Mouse (Mus musculus): ENCODE measurements around the gene Hspg2. TPM values are rescaled to one million over a fixed set of nuclear protein-coding genes. Genes with fewer than 3 reads are reported as not detected.
A peak's percentile ranks its signal among the peaks of the same experiment; 100 is the strongest.

The Hspg2 gene
- polyA plus RNA-seq, 1 experiment from 2014 or later: 67.2 TPM

DNA sequence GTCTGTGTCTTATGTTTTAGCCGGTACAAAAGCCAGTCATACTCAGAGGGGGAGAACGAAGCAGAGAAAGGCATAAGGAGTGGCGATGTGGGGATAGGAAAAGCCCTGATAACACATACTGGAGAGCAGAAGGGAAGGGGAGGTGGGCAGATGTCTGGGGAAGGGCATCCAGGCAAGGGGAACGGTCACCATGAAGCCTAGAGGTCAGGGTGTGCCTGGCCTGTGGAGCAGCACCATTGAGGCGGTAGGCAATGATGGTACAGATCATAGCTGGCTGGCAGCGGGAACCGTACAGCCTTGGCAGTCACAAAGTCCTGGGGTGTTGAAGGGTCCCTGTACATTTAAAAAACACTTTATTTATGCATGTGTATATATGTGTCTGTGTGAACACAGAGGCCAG is 6.1 kb downstream of the Hspg2 start:
- Histone ChIP-seq H3K36me3 (ENCODE audit: control insufficient read depth, insufficient read depth, low read length) (no peaks in the 10 kb centered on the region), H3K9ac (ENCODE audit: low read depth, low read length) (no peak overlapping the region), H3K4me3 (ENCODE audit: low read depth, low read length) (no peak overlapping the region), H3K27me3 (replicated peaks; ENCODE audit: control insufficient read depth, insufficient read depth, low read length) (no peaks in the 10 kb centered on the region), H3K9me3 (ENCODE audit: control insufficient read depth, low read length) (no peaks in the 10 kb centered on the region), H3K4me1 (ENCODE audit: control insufficient read depth, insufficient read depth, low read length) (peaks cover 73% of the 10 kb centered on the region), H3K4me2 (ENCODE audit: low read depth, low read length) (no peak overlapping the region), H3K27ac (replicated peaks; ENCODE audit: low read depth, low read length) (no peak overlapping the region)
- WGBS: 85% methylated on average over 7 of the region's 7 CpGs
- ATAC-seq (ENCODE audit: low read depth) (no peak), DNase-seq (ENCODE audit: low spot score) (no peak)

DNA sequence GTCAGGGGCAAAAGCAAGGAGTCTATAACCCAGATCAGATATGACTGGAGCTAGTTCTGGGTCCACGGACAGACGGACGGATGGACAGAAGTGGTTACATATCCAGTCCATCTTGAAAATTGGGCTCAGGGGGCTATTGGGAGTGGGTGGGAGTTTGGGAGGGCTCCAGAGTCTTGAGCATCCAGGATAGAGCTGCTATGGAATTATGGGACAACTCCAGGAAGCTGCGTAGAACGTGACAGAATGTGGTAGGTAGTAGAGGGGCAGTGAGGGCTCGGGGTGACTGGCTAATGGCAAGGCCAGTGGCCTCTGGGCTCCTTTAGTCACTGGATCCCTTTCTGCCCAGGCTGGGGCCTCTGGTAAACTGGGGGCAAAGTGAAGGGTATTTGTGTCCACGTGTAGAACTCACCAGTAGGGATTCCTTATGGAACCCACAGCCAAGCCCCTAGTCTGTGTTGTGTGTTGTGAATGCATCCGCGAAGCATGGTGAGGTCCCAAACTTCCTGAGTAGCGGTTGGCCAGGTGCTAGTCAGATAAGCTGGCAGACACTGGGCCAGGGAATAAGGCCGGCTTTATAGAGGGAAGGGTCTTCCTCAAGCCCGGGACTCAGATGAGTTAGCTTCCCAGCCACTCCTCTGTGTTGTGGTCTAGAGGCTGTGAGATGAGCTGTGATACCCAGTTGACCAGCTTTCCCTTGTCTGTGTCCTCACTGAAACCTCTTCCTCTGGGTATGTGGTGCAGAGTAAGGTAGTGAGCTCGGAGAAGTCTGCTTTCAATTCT is 6.9 kb downstream of the Hspg2 start:
- Histone ChIP-seq H3K4me3 (ENCODE audit: low read depth, low read length) (no peak overlapping the region), H3K4me2 (ENCODE audit: low read depth, low read length) (peak overlapping the region; percentile 44; the same call in 1 of the 2 replicates), H3K27ac (replicated peaks; ENCODE audit: low read depth, low read length) (no peak overlapping the region), H3K4me1 (ENCODE audit: control insufficient read depth, insufficient read depth, low read length) (peaks cover 73% of the 10 kb centered on the region), H3K9ac (ENCODE audit: low read depth, low read length) (0 out of 2 replicates have a peak overlapping the region, but pooled peaks have one; percentile 45), H3K27me3 (replicated peaks; ENCODE audit: control insufficient read depth, insufficient read depth, low read length) (no peaks in the 10 kb centered on the region), H3K9me3 (ENCODE audit: control insufficient read depth, low read length) (no peaks in the 10 kb centered on the region), H3K36me3 (ENCODE audit: control insufficient read depth, insufficient read depth, low read length) (no peaks in the 10 kb centered on the region)
- 81% methylated on average over 13 of the region's 13 CpGs for WGBS
- DNase-seq (ENCODE audit: low spot score): no peak
- ATAC-seq (ENCODE audit: low read depth): no peak

DNA sequence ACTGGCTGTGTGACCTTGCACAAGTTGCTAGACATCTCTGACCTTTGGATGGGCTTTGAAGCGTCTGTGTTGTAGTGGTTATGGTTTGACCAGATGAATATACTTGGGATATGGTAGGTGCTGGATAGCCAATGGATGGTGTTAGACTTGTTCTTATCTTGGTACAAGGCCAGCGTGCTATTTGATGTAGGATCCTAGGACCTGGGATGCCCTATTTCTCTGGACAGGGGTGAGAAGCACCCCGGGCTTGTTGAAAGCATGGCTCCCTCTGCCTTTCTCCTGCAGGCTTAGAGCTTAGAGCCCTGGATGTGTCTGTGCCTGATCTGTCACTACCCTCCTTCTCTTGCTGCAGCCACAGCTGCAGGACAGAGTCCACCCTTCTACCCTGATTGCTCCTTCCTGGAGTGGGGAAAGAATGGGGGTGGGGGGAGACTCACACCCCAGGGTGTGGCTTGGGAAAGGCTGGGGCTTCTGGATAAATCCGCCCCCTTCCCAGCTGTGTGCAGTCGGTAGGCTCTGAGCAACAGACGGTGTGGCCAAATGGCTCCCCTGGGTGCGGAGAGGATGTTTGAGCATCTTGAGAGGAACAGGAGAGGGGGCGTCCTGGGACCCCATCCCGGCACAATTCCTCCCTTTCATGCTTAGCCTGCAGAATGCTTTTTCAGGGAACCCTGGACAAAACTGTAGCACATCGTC is 7.6 kb downstream of the Hspg2 start:
- 24% methylated on average over 10 of the region's 10 CpGs for WGBS
- Histone ChIP-seq H3K4me3 (ENCODE audit: low read depth, low read length) (no peak overlapping the region), H3K9me3 (ENCODE audit: control insufficient read depth, low read length) (no peaks in the 10 kb centered on the region)

DNA sequence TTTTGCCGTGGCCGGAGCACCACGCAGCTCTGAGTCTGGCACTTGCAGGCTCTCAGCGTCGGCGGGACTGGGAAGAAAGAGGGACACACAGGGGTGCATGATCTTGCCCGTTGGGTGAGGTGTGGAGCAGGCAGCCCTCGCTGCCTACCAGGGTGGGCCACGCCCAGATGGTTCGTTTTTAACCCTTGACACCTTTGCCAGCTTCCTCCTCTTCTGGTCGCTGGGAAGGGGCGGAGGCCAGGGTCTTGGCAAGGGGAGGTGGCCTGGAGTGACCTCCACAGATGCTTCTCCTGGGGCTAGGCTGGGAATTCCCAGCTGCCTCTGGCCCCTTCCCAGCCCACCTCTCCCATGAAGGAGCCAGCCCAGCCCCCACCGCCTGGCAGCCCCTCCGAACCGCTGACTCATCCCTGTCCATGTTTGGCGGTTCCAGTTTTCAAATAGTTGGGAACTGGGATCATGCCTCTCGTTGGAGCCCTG is 8.2 kb downstream of the Hspg2 start:
- H3K27ac ChIP-seq (replicated peaks; ENCODE audit: low read depth, low read length): peak overlapping the region; percentile 69

More for the DNA sequence above, 7.6 kb downstream of the Hspg2 start:
- Histone ChIP-seq H3K4me1 (ENCODE audit: control insufficient read depth, insufficient read depth, low read length) (peaks cover 71% of the 10 kb centered on the region), H3K4me2 (ENCODE audit: low read depth, low read length) (peak overlapping the region; percentile 44), H3K27me3 (replicated peaks; ENCODE audit: control insufficient read depth, insufficient read depth, low read length) (no peaks in the 10 kb centered on the region), H3K27ac (replicated peaks; ENCODE audit: low read depth, low read length) (peak overlapping the region; percentile 69; the same call in 1 of the 2 replicates), H3K36me3 (ENCODE audit: control insufficient read depth, insufficient read depth, low read length) (no peaks in the 10 kb centered on the region), H3K9ac (ENCODE audit: low read depth, low read length) (peak overlapping the region; percentile 45)
- DNase-seq (ENCODE audit: low spot score): peak; percentile 82
- peak; percentile 67 for ATAC-seq (ENCODE audit: low read depth)

DNA sequence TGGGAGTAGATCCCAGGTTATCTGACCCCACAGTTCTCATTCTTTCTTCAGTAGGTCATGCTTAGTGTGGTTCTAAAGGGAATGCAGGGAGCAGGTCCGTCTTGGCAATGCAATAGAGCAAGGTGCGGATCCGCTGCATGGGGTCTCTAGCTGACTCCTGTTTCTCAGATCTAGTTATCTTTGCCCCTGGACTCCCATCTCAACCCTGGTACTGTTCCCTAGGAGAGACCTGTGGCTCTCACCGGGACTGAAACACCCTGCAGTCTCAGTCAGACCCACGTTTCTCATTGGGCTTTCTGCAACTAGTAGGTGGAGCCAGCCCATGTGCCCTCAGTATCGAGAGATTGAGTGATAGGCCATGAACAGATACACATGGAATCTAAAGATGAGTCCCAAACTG is 9.0 kb downstream of the Hspg2 start:
- H3K27ac ChIP-seq (replicated peaks; ENCODE audit: low read depth, low read length): peak overlapping the region; percentile 69; the same call in 1 of the 2 replicates
- H3K4me2 ChIP-seq (ENCODE audit: low read depth, low read length): no peak overlapping the region
- H3K9ac ChIP-seq (ENCODE audit: low read depth, low read length): no peak overlapping the region
- no peak for DNase-seq (ENCODE audit: low spot score)
- peaks cover 81% of the 10 kb centered on the region for H3K4me1 ChIP-seq (ENCODE audit: control insufficient read depth, insufficient read depth, low read length)
- WGBS: 56% methylated on average over 6 of the region's 6 CpGs
- no peak for ATAC-seq (ENCODE audit: low read depth)
- H3K27me3 ChIP-seq (replicated peaks; ENCODE audit: control insufficient read depth, insufficient read depth, low read length): no peaks in the 10 kb centered on the region
- no peaks in the 10 kb centered on the region for H3K9me3 ChIP-seq (ENCODE audit: control insufficient read depth, low read length)
- H3K36me3 ChIP-seq (ENCODE audit: control insufficient read depth, insufficient read depth, low read length): no peaks in the 10 kb centered on the region
- no peak overlapping the region for H3K4me3 ChIP-seq (ENCODE audit: low read depth, low read length)

More for the DNA sequence above, 8.2 kb downstream of the Hspg2 start:
- no peaks in the 10 kb centered on the region for H3K36me3 ChIP-seq (ENCODE audit: control insufficient read depth, insufficient read depth, low read length)
- H3K9me3 ChIP-seq (ENCODE audit: control insufficient read depth, low read length): no peaks in the 10 kb centered on the region
- 0 out of 2 replicates have a peak overlapping the region, but pooled peaks have one; percentile 8 for H3K4me3 ChIP-seq (ENCODE audit: low read depth, low read length)
- 21% methylated on average over 17 of the region's 17 CpGs for WGBS
- H3K9ac ChIP-seq (ENCODE audit: low read depth, low read length): peak overlapping the region; percentile 45
- H3K27me3 ChIP-seq (replicated peaks; ENCODE audit: control insufficient read depth, insufficient read depth, low read length): no peaks in the 10 kb centered on the region
- H3K4me1 ChIP-seq (ENCODE audit: control insufficient read depth, insufficient read depth, low read length): peaks cover 75% of the 10 kb centered on the region
- no peak for DNase-seq (ENCODE audit: low spot score)
- 0 out of 2 replicates have a peak, but pooled peaks have one; percentile 7 for ATAC-seq (ENCODE audit: low read depth)
- peak overlapping the region; percentile 44 for H3K4me2 ChIP-seq (ENCODE audit: low read depth, low read length)

DNA sequence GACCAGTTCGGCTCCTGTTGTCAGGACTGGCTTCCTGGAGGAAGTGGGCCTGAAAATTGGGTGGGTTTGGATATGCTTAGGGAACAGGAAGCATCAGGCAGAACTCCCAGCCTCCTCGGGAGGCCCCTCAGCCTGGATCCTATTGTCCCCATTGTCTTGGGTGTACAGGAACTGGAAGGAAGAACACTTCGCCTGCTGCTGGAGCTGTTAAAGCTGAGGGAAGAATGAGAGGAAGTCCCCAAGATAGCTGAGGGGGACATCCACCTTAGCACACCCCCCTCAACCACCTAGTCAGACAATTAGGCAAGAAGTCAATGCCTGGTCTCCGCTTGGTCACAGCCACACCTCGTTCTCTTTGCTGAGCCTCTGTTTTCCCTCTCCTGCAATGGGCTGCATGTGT is 9.7 kb downstream of the Hspg2 start:
- 57% methylated on average over 5 of the region's 5 CpGs for whole genome bisulfite sequencing
- H3K9me3 ChIP-seq (ENCODE audit: control insufficient read depth, low read length): no peaks in the 10 kb centered on the region
- no peak overlapping the region for H3K4me3 ChIP-seq (ENCODE audit: low read depth, low read length)
- H3K4me1 ChIP-seq (ENCODE audit: control insufficient read depth, insufficient read depth, low read length): peaks cover 78% of the 10 kb centered on the region
- no peak for ATAC-seq (ENCODE audit: low read depth)
- no peaks in the 10 kb centered on the region for H3K36me3 ChIP-seq (ENCODE audit: control insufficient read depth, insufficient read depth, low read length)
- H3K4me2 ChIP-seq (ENCODE audit: low read depth, low read length): no peak overlapping the region
- DNase-seq (ENCODE audit: low spot score): no peak
- no peaks in the 10 kb centered on the region for H3K27me3 ChIP-seq (replicated peaks; ENCODE audit: control insufficient read depth, insufficient read depth, low read length)
- H3K27ac ChIP-seq (replicated peaks; ENCODE audit: low read depth, low read length): 0 out of 2 replicates have a peak overlapping the region, but pooled peaks have one; percentile 15
- no peak overlapping the region for H3K9ac ChIP-seq (ENCODE audit: low read depth, low read length)

DNA sequence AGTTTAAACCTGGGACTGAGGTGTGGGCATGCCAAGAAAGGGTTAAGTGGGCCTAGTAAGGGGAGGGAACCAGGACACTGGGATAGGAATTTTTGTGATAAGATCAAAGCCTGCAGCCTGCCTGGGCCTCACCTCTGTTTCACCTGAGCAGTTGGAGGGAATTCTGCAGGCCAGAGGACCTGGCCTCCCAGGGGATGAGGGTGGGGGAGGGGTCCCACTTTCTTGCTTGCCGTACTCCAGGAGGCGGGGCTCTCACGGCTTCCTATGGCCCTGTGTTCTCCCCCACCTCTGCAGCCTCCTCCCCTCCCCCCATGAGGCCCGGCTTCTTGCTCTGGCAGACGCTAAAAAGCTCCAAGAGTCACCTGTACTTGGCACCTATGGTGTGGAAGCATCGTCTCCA is 11.2 kb downstream of the Hspg2 start:
- Histone ChIP-seq H3K4me2 (ENCODE audit: low read depth, low read length) (no peak overlapping the region), H3K4me1 (ENCODE audit: control insufficient read depth, insufficient read depth, low read length) (peaks cover 69% of the 10 kb centered on the region), H3K36me3 (ENCODE audit: control insufficient read depth, insufficient read depth, low read length) (no peaks in the 10 kb centered on the region), H3K9ac (ENCODE audit: low read depth, low read length) (peak overlapping the region; percentile 19; the same call in 1 of the 2 replicates), H3K4me3 (ENCODE audit: low read depth, low read length) (no peak overlapping the region), H3K27ac (replicated peaks; ENCODE audit: low read depth, low read length) (0 out of 2 replicates have a peak overlapping the region, but pooled peaks have one; percentile 19), H3K27me3 (replicated peaks; ENCODE audit: control insufficient read depth, insufficient read depth, low read length) (no peaks in the 10 kb centered on the region), H3K9me3 (ENCODE audit: control insufficient read depth, low read length) (no peaks in the 10 kb centered on the region)
- DNase-seq (ENCODE audit: low spot score): no peak
- 9% methylated on average over 3 of the region's 6 CpGs for WGBS
- ATAC-seq (ENCODE audit: low read depth): no peak

DNA sequence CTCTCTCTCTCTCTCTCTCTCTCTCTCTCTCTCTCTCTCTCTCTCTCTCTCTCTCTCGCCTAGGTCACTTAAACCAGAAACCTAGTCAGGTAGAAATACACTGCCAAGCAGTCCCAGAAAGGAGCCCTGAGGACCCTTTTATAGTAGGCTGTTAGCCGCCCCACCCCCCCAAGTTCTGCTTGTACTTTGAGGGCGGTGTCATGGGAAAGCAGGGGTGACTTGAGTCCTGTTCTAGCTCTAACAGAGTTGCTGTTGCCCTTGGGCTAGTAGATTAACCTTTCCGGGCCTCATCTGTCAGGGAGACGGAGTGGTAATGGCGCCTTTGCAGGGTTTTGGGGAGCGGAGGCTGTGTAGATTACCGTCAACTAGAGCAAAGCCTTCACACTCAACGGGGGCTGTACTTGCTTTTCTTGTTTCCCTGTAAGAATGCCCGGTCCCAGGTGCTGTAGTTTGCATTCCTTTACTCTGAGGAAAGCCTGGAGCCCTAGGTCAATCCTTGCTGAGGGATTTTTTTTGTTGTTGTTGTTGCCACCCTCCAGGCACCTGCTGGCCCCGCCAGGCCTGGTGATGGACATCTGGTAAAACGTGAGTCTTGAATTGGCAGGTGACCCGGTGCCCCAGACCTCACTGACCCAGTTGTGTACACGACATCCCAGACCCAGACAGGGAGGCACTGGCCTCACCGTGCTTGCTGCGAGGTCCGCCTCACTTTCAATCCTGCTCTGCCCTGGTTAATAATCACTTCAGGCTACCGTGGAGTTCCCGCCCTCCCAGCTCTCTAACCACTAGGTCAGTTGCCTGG is 11.8 kb downstream of the Hspg2 start:
- no peaks in the 10 kb centered on the region for H3K9me3 ChIP-seq (ENCODE audit: control insufficient read depth, low read length)
- H3K27me3 ChIP-seq (replicated peaks; ENCODE audit: control insufficient read depth, insufficient read depth, low read length): no peaks in the 10 kb centered on the region
- 23% methylated on average over 19 of the region's 19 CpGs for WGBS
- H3K36me3 ChIP-seq (ENCODE audit: control insufficient read depth, insufficient read depth, low read length): no peaks in the 10 kb centered on the region
- peak overlapping the region; percentile 12; the same call in 1 of the 2 replicates for H3K4me2 ChIP-seq (ENCODE audit: low read depth, low read length)
- H3K4me1 ChIP-seq (ENCODE audit: control insufficient read depth, insufficient read depth, low read length): peaks cover 71% of the 10 kb centered on the region
- H3K27ac ChIP-seq (replicated peaks; ENCODE audit: low read depth, low read length): peak overlapping the region; percentile 19; the same call in 1 of the 2 replicates
- DNase-seq (ENCODE audit: low spot score) (no peak), ATAC-seq (ENCODE audit: low read depth) (no peak)
- H3K4me3 ChIP-seq (ENCODE audit: low read depth, low read length): no peak overlapping the region
- 0 out of 2 replicates have a peak overlapping the region, but pooled peaks have one; percentile 28 for H3K9ac ChIP-seq (ENCODE audit: low read depth, low read length)
